Mouse (Mus musculus) MN1 (cell line): ENCODE measurements around the gene Pdik1l.

Source experiments
- DNase-seq: peaks from one replicate; pipeline ENCODE4 v3.0.0-alpha.2; 2016; ENCODE audit warnings: low spot score

Pdik1l gene

GRCm38 (mm10) chr4:134258354-134258753 lies 29.3 kb downstream of the Pdik1l start:
- no peak for DNase-seq

GRCm38 (mm10) chr4:134257198-134258009 lies 30.3 kb downstream of the Pdik1l start:
- peak; percentile 39 for DNase-seq

GRCm38 (mm10) chr4:134256407-134257197 lies 31.1 kb downstream of the Pdik1l start:
- DNase-seq = peak; percentile 74

- DNase-seq = no peak
Observed at GRCm38 (mm10) chr4:134255854-134256253, 31.8 kb downstream of the Pdik1l start.

GRCm38 (mm10) chr4:134254835-134255234 lies 32.9 kb downstream of the Pdik1l start:
- no peak for DNase-seq

- DNase-seq = peak; percentile 69
Observed at GRCm38 (mm10) chr4:134253722-134254324, 33.9 kb downstream of the Pdik1l start, which contains the start of gene Grrp1. Gene Grrp1, minus strand, starts transcription at chr4:134254106.

GRCm38 (mm10) chr4:134252911-134253721 lies 34.6 kb downstream of the Pdik1l start:
- no peak for DNase-seq

GRCm38 (mm10) chr4:134252131-134252910 lies 35.4 kb downstream of the Pdik1l start:
- no peak for DNase-seq

GRCm38 (mm10) chr4:134251241-134252130 lies 36.2 kb downstream of the Pdik1l start:
- DNase-seq = no peak

- DNase-seq = no peak
Observed at GRCm38 (mm10) chr4:134250930-134251240, 36.8 kb downstream of the Pdik1l start.

GRCm38 (mm10) chr4:134250116-134250929 lies 37.4 kb downstream of the Pdik1l start:
- DNase-seq = no peak

GRCm38 (mm10) chr4:134249651-134250050 lies 38.0 kb downstream of the Pdik1l start:
- DNase-seq = peak; percentile 63

GRCm38 (mm10) chr4:134246719-134247258 lies 40.9 kb downstream of the Pdik1l start, which contains the start of gene Gm30191:
Gene Gm30191, plus strand, starts transcription at chr4:134246935.
- no peak for DNase-seq

GRCm38 (mm10) chr4:134246256-134246655 lies 41.4 kb downstream of the Pdik1l start:
- DNase-seq = peak; percentile 75

GRCm38 (mm10) chr4:134245148-134245843 lies 42.4 kb downstream of the Pdik1l start, which contains the start of gene Zfp593:
Gene Zfp593, minus strand, starts transcription at chr4:134245592.
- peak; percentile 97 for DNase-seq

- peak; percentile 83 for DNase-seq
Observed at GRCm38 (mm10) chr4:134243516-134244250, 44.0 kb downstream of the Pdik1l start, which contains the start of gene E130218I03Rik. Gene E130218I03Rik, plus strand, starts transcription at chr4:134243662.

GRCm38 (mm10) chr4:134238686-134239085 lies 49.0 kb downstream of the Pdik1l start:
- peak; percentile 35 for DNase-seq
